Mouse (Mus musculus) heart, embryonic 16.5 days (tissue): ENCODE results near the gene Adamtsl2. TPM values are rescaled to one million over a fixed set of nuclear protein-coding genes. Genes with fewer than 3 reads are reported as not detected.

Experiments
- ATAC-seq: fragments of 200-750 bp; cut with Nextera tagmentation; replicated peaks from 2 replicates; pipeline ENCODE4 v1.8.0; 2017; ENCODE audit warnings: moderate number of reproducible peaks; ENCODE audit not compliant: insufficient read depth, low FRiP score; ENCODE audit errors: extremely low read depth
- H3K27ac ChIP-seq: fragments of 300-500 bp; sonication (generic); 2 replicates; pipeline ENCODE4 v1.5.1; 2014; ENCODE audit warnings: mild to moderate bottlenecking, low read length, control low read depth, moderate library complexity
- H3K27me3 ChIP-seq: fragments of 300-500 bp; sonication (generic); 2 replicates; pipeline ENCODE4 v1.6.1; 2014; ENCODE audit warnings: low read length, mixed read lengths; ENCODE audit not compliant: control insufficient read depth, insufficient read depth
- H3K36me3 ChIP-seq: fragments of 300-500 bp; sonication (generic); 2 replicates; pipeline ENCODE4 v1.6.1; 2014; ENCODE audit not compliant: control insufficient read depth, insufficient read depth
- H3K4me1 ChIP-seq: fragments of 300-500 bp; sonication (generic); 2 replicates; pipeline ENCODE4 v1.6.1; 2014; ENCODE audit warnings: low read length, mixed read lengths; ENCODE audit not compliant: control insufficient read depth, insufficient read depth
- H3K4me2 ChIP-seq: fragments of 300-500 bp; sonication (generic); 2 replicates; pipeline ENCODE4 v1.6.1; 2014; ENCODE audit warnings: low read depth, mild to moderate bottlenecking, control low read depth, low read length
- H3K4me3 ChIP-seq: fragments of 300-500 bp; sonication (generic); 2 replicates; pipeline ENCODE4 v1.5.1; 2014; ENCODE audit warnings: mild to moderate bottlenecking, control low read depth, low read length
- H3K9ac ChIP-seq: fragments of 300-500 bp; sonication (generic); 2 replicates; pipeline ENCODE4 v1.6.1; 2014; ENCODE audit warnings: low read length, control low read depth
- H3K9me3 ChIP-seq: fragments of 300-500 bp; sonication (generic); replicated peaks from 2 replicates; pipeline ENCODE4 v1.6.1; 2016; ENCODE audit warnings: low read length; ENCODE audit not compliant: control insufficient read depth
- WGBS: fragments of 180-500 bp; shearing (Covaris S2); extraction: QIAGEN DNeasy Blood & Tissue Kit; methylation state at CpG from one replicate; pipeline ENCODE4 v1.1.7; 2014; 5-methylcytosine and 5-hydroxymethylcytosine counted together
- polyA plus RNA-seq: library from polyadenylated mRNA; unstranded; fragments of >200 nt; fragmentation: Nextera tagmentation; extraction: Ambion mirVana; gene quantifications from 2 replicates; pipeline ENCODE4 v1.2.1, GENCODE M21; 2015

Adamtsl2 gene
- polyA plus RNA-seq, 1 experiment from 2014 or later = 12.4 TPM

GRCm38 (mm10) chr2:27156596-27156995 lies 77.4 kb downstream of the Adamtsl2 start:
- Histone ChIP-seq H3K27ac (no peak overlapping the region), H3K4me3 (no peak overlapping the region), H3K9ac (no peak overlapping the region), H3K4me1 (no peaks in the 10 kb centered on the region), H3K9me3 (no peaks in the 10 kb centered on the region), H3K27me3 (peaks cover 2% of the 10 kb centered on the region; the same call in 1 of the 2 replicates), H3K4me2 (no peak overlapping the region), H3K36me3 (no peaks in the 10 kb centered on the region)
- ATAC-seq = no peak
- 77% methylated on average over 6 of the region's 6 CpGs for WGBS

Other genes with a start within 250 kb of the Adamtsl2 start
- 0.11 TPM in 1 of 2 replicates, not detected in the other for gene Abo, start 214.4 kb upstream of the Adamtsl2 start, polyA plus RNA-seq
- gene Surf6, start 176.5 kb upstream of the Adamtsl2 start, polyA plus RNA-seq = 15.1 and 16.0 TPM in 2 replicates
- gene Med22, start 168.7 kb upstream of the Adamtsl2 start, polyA plus RNA-seq = 43.7 and 45.4 TPM in 2 replicates
- 287 and 336 TPM in 2 replicates for gene Rpl7a, start 168.6 kb upstream of the Adamtsl2 start, polyA plus RNA-seq
- 36.2 and 38.1 TPM in 2 replicates for gene Surf2, start 163.0 kb upstream of the Adamtsl2 start, polyA plus RNA-seq
- 46.8 and 47.6 TPM in 2 replicates for gene Surf1, start 162.8 kb upstream of the Adamtsl2 start, polyA plus RNA-seq
- 160 and 177 TPM in 2 replicates for gene Surf4, start 145.5 kb upstream of the Adamtsl2 start, polyA plus RNA-seq
- gene Stkld1, start 145.3 kb upstream of the Adamtsl2 start, polyA plus RNA-seq = 0.26 and 0.38 TPM in 2 replicates
- gene Rexo4, start 115.0 kb upstream of the Adamtsl2 start, polyA plus RNA-seq = 26.5 and 31.3 TPM in 2 replicates
- not detected in 2 replicates for gene Adamts13, start 106.0 kb upstream of the Adamtsl2 start, polyA plus RNA-seq
- 41.4 and 44.2 TPM in 2 replicates for gene Cacfd1, start 69.5 kb upstream of the Adamtsl2 start, polyA plus RNA-seq
- gene Slc2a6, start 51.4 kb upstream of the Adamtsl2 start, polyA plus RNA-seq = 0.64 and 0.65 TPM in 2 replicates
- 0.84 and 1.1 TPM in 2 replicates for gene Mymk, start 7.2 kb upstream of the Adamtsl2 start, polyA plus RNA-seq
- gene Fam163b, start 63.1 kb downstream of the Adamtsl2 start, polyA plus RNA-seq = 0.70 and 0.91 TPM in 2 replicates
- gene Dbh, start 85.9 kb downstream of the Adamtsl2 start, polyA plus RNA-seq = 0.72 and 0.80 TPM in 2 replicates
- gene Sardh, start 169.0 kb downstream of the Adamtsl2 start, polyA plus RNA-seq = 19.3 and 24.5 TPM in 2 replicates